Mouse (Mus musculus): Measurements from ENCODE around the gene Cdc42bpb. TPM values are rescaled to one million over a fixed set of nuclear protein-coding genes. Genes with fewer than 3 reads are reported as not detected.
A peak's percentile ranks its signal among the peaks of the same experiment; 100 is the strongest.

Gene Cdc42bpb
- total RNA-seq, 2 experiments from 2014 or later, result 127 to 134 TPM

DNA sequence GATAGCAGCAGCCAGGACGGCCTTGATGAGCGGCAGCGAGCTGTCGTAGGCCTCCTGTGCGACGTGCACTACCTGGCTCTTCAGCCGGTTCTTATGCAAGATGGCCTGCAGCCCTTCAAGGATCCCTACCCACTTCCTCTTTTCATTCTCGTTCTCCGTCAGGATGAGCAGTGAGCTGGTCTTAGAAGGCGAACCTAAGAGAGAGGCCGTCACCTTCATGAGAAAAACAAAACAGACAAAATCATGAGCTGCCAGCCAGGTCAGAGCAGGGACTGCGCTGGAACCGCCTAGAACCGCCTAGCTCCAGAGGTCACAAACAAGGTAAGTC is 75.5 kb downstream of the Cdc42bpb start:
- DNase-seq (ENCODE audit: low spot score in 2 of 2), result no peak

- DNase-seq (ENCODE audit: low spot score in 2 of 2), result no peak
Observed at GRCm38 (mm10) chr12:111301322-111302017, 76.0 kb downstream of the Cdc42bpb start.

DNA sequence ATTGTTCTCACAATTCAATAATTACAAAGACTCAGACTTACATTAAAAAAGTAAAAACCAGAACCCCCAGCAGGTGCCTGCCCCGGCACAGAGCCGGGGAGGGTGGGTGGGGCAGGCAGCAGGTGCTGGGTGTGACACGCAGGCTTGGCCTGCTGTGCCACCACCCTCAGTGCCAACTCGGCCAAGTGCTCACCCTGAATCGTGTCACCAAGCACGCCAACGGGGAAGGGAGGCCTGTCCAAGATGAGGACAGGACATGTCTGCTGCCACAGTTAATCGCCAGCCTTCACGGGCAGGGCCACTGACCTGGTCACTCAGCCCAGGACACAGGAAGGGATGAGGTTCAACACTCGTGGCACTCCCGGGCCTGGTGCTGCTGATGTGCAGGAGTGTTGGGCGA is 84.5 kb downstream of the Cdc42bpb start:
- DNase-seq (ENCODE audit: low spot score in 2 of 2), result no peak

DNA sequence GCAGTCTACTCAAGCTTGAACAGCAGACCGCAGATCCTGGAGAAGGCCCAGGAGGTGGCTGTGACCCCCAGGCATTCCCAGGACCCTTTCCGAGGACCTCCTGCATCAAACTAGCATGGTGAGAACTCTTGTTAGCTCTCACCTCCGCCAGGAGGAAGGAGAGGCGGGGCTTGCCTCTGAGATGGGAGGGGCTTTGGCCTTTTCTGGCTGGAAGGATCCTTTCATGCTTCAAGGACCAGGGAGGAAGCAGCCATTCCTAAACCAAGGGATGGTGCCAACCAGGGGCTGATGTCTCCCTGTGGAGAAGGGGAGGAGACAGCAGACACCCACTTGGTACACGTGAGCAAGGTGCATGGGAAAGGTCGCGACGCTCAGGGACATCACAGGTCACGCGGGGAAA is 93.0 kb downstream of the Cdc42bpb start:
- DNase-seq (ENCODE audit: low spot score in 2 of 2), result no peak

DNA sequence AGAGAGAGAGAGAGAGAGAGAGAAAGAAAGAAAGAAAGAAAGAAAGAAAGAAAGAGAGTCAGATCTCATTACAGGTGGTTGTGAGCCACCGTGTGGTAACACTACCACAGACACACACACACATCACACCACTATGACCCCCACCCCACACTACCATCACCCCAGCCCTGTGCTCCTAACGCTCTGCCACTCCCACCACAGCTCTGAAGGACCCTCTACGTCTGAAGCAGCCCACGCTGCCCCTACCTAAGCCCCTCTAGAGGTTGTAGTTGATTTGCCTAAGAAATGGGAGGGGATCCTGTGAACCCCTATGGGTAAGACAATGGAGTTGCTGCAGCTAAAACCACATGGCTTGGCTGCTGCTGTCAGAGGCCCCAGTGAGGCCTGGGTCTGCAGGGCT is 93.9 kb downstream of the Cdc42bpb start:
- no peak for DNase-seq (ENCODE audit: low spot score in 2 of 2)

- DNase-seq (ENCODE audit: low spot score in 2 of 2), result no peak
Observed at GRCm38 (mm10) chr12:111276371-111276770, 101.1 kb downstream of the Cdc42bpb start.

- peak in 1 of 2 experiments; percentile 28 for DNase-seq (ENCODE audit: low spot score in 2 of 2)
Observed at GRCm38 (mm10) chr12:111275150-111275841, 102.2 kb downstream of the Cdc42bpb start.

- DNase-seq (ENCODE audit: low spot score in 2 of 2), result no peak
Observed at GRCm38 (mm10) chr12:111274447-111275149, 102.9 kb downstream of the Cdc42bpb start.

- no peak for DNase-seq (ENCODE audit: low spot score in 2 of 2)
Observed at GRCm38 (mm10) chr12:111274006-111274405, 103.5 kb downstream of the Cdc42bpb start.

GRCm38 (mm10) chr12:111272420-111272819 is 105.1 kb downstream of the Cdc42bpb start:
- peak; percentile 60 to 67 for DNase-seq (ENCODE audit: low spot score in 2 of 2)

- no peak for DNase-seq (ENCODE audit: low spot score in 2 of 2)
Observed at GRCm38 (mm10) chr12:111271966-111272365, 105.6 kb downstream of the Cdc42bpb start.

- no peak for DNase-seq (ENCODE audit: low spot score in 2 of 2)
Observed at GRCm38 (mm10) chr12:111271406-111271805, 106.1 kb downstream of the Cdc42bpb start.

GRCm38 (mm10) chr12:111270629-111271277 is 106.8 kb downstream of the Cdc42bpb start, which contains the start of gene Amn:
Amn (plus strand) TSS chr12:111271095.
- DNase-seq (ENCODE audit: low spot score in 2 of 2), result no peak

GRCm38 (mm10) chr12:111267673-111268325 is 109.7 kb downstream of the Cdc42bpb start:
- DNase-seq (ENCODE audit: low spot score in 2 of 2), result no peak

DNA sequence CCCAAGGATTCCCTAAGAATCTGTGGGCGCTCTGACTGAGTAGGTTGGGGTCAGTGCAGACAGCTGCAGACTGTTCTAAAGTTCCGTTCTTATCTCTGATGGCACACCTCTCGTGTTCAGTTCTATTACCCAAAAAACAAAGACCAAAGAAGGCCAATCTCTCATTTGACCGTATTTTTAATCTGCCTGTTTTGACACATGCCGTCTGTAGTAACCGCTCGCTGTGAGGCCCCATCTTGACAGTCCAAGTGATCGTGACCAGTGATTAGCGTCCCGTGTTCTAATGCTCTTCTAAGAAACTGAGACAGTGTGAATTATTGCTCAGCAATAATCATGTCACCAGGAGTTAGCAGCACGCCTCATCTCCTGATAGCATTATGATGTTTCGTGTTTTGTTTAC is 110.9 kb downstream of the Cdc42bpb start:
- DNase-seq (ENCODE audit: low spot score in 2 of 2), result no peak

DNA sequence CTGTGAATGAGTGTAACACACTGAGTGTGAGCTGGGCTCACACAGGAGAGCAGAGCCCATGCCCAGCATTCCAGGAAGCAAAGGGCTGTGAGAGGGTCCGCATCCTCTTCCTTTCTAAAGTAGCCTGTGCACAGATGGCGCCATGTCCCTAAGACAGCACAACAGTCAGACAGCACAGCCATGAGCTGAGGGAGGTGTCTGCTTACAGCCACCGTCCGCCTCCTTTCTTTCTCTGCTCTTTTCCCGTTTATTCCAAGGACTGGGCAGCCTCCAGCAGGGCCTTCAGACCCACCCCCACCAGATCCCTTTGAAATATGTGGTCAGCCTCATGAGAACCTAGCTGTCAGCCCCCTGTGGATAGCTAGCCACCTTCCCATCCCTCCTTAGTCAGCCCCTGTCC is 112.3 kb downstream of the Cdc42bpb start:
- no peak for DNase-seq (ENCODE audit: low spot score in 2 of 2)

DNA sequence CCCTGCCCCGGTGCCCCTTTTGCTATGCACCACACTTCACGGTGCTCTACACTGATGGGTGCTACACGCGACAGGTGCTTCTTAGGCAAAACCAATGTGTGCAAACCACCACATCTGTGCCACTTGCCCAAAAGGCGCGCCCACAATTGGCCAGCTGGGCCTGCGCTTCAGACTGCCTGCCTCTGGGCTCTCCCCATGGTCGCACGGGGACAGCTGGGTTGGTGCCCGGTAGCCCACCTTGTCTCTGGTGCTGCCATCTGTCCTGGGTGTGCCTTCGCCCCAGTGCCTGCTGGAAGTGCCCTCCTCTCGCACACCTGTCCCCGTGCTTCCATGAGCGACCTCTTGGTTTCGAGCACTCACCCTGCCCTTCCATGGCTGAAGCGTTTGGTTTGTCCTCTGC is 113.9 kb downstream of the Cdc42bpb start:
- no peak for DNase-seq (ENCODE audit: low spot score in 2 of 2)

- DNase-seq (ENCODE audit: low spot score in 2 of 2), result no peak
Observed at GRCm38 (mm10) chr12:111251227-111251626, 126.3 kb downstream of the Cdc42bpb start.

DNA sequence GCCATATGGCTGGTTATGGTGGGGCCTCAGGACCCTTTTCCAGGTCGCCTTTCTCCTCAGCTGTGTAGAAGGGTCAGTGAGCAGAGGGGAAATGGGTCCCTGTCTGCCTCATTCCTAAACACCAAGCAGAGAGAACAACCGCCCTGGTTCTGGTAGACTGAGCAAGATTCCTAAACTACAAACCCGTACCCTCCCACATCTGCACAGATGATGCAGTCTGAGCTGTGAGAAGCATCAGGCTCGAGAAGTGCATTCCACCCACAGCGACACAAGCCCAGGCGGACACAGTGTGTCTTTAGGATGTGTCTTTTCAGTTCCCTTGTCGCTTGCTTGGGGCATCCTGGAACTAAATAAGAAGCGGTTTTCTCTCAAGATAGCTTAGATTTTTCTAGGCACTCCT is 127.4 kb downstream of the Cdc42bpb start:
- no peak for DNase-seq (ENCODE audit: low spot score in 2 of 2)

DNA sequence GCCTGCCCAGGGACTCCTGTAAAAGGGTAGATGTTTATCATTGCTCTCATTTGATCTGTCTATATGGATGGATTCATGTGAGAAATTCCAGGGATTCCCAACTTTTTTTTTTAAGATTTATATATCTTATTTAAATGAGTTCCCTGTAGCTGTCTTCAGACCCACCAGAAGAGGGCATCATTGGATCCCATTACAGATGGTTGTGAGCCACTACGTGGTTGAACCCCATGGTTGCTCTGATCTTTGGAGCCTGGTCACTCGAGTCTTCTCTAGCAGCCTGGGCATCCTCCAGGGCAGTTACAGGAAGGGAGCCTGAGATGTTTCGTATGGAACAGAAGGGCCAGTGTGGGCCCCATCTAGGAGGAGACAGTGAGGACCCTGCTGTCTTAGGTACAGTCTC is 128.4 kb downstream of the Cdc42bpb start:
- DNase-seq (ENCODE audit: low spot score in 2 of 2), result no peak

DNA sequence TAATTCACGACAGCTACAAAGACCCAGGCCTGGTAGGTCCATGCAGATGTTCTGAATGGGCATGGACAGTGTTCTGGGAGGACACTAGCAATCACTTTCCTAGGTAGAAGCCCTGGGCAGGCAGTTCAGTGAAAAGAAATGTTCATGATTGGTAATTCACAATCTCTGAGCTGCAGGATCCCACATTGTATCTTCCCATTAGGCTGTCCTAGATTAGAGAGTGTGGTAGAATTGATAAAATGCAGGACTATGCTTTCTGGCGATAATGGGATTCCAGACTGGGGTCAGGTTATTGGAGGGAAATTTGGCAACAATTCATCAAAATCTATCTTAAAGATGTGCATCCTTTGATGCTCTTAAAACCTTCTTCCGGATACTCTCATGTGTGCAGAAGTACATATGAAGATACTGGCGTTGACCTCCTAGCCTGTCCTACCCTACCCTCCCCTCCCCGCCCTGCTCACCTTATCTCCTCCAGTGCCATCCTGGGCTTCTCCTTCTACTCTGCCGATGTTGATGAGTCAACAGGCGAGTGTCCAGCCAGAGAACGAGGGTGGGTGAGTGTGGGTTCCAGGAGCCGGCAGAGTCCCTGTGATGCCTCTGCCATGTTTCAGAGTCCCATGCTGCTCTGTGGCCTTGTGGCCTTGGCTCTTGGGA is 130.6 kb downstream of the Cdc42bpb start:
- DNase-seq (ENCODE audit: low spot score in 2 of 2), result no peak

Data from adrenal gland, postnatal 4 days (tissue).